In the genomic region with DNA sequence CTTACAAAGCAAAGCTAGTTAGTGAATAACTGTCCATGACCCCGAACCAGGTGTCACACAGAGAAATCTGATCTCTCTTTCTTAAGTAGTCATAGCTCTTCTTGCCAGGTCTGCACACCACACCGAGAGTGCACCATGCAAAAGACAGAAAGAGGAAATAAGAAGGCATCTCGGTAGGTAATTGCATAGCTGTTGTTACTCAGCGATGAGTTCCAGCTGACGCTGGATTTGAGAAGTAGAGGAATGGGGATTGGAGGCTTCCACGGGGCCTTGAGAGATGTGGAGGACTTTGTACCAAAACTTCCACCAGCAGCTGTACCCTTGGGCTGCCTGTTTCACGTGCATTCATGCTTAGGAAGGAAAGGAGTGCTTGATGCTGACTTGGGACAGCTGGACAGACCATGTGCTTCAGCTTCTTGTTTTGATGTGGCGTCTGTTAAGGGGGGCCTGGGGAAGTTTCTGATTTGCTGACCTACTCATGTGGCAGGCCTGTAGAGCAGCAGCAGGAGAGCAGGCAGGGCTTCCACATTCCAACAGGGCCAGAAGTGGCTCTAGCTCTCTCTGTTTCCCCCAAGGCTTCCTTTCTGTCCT, we compare ENCODE assay signal across 7 mouse cellular contexts.
A peak's percentile ranks its signal among the peaks of the same experiment; 100 is the strongest.
DNase-seq lines count a peak whose midpoint lies in the region; ATAC-seq lines count a peak whose summit lies in the region.

No protein-coding gene starts in this region.

- H3K27me3 ChIP-seq in forebrain, embryonic 11.5 days (ENCODE audit: control insufficient read depth, insufficient read depth, low read length), result no peaks in the 10 kb centered on the region
- H3K27me3 ChIP-seq in heart, embryonic 16.5 days (ENCODE audit: control insufficient read depth, insufficient read depth, low read length), result no peaks in the 10 kb centered on the region

- no peak overlapping the region for H3K27ac ChIP-seq in forebrain, embryonic 11.5 days (ENCODE audit: low read depth, low read length)
- no peak overlapping the region for H3K27ac ChIP-seq in heart, embryonic 16.5 days (ENCODE audit: low read length)

- no peaks in the 10 kb centered on the region for H3K36me3 ChIP-seq in forebrain, embryonic 11.5 days (ENCODE audit: control insufficient read depth, insufficient read depth, low read length)
- no peaks in the 10 kb centered on the region for H3K36me3 ChIP-seq in heart, embryonic 16.5 days (ENCODE audit: control insufficient read depth, insufficient read depth)

- ATAC-seq in common myeloid progenitor, adult 5-6 weeks (replicated peaks; ENCODE audit: low read depth, poor library complexity, severe bottlenecking), result peak; percentile 78
- peak; percentile 40; the same call in 1 of the 2 replicates for ATAC-seq in forebrain, embryonic 11.5 days (replicated peaks; ENCODE audit: low FRiP score)
- peak; percentile 69 for ATAC-seq in heart, embryonic 16.5 days (replicated peaks; ENCODE audit: extremely low read depth, insufficient read depth, low FRiP score)

- H3K4me1 ChIP-seq in forebrain, embryonic 11.5 days (replicated peaks; ENCODE audit: control insufficient read depth, insufficient read depth, low read length), result peaks cover 16% of the 10 kb centered on the region
- H3K4me1 ChIP-seq in heart, embryonic 16.5 days (ENCODE audit: control insufficient read depth, insufficient read depth, low read length), result peaks cover 8% of the 10 kb centered on the region

- H3K9me3 ChIP-seq in forebrain, embryonic 11.5 days (ENCODE audit: control insufficient read depth, low read length), result no peaks in the 10 kb centered on the region
- H3K9me3 ChIP-seq in heart, embryonic 16.5 days (replicated peaks; ENCODE audit: control insufficient read depth, low read length), result no peaks in the 10 kb centered on the region

- H3K4me2 ChIP-seq in forebrain, embryonic 11.5 days (ENCODE audit: low read depth, low read length, severe bottlenecking), result no peak overlapping the region
- H3K4me2 ChIP-seq in heart, embryonic 16.5 days (ENCODE audit: low read depth, low read length), result no peak overlapping the region

- peak; percentile 60 for DNase-seq in forebrain, embryonic 11.5 days (ENCODE audit: low spot score)
- DNase-seq in kidney, postnatal 10 days, result peak; percentile 74
- peak; percentile 44 for DNase-seq in mesoderm, embryonic 11.5 days (ENCODE audit: low read depth, low spot score)
- DNase-seq in spleen, adult 12 weeks (ENCODE audit: low spot score), result no peak
- no peak for DNase-seq in left cerebral cortex, postnatal 36 days (ENCODE audit: low spot score in 2 of 2)

- intact Hi-C loops in left cerebral cortex, postnatal 36 days (cut with DNase I), result no loop called here

- no peak overlapping the region for H3K9ac ChIP-seq in forebrain, embryonic 11.5 days (ENCODE audit: low read length)
- H3K9ac ChIP-seq in heart, embryonic 16.5 days (ENCODE audit: low read length), result no peak overlapping the region

- WGBS in forebrain, embryonic 11.5 days, result 45% methylated on average over 8 of the region's 8 CpGs
- 36% methylated on average over 8 of the region's 8 CpGs for WGBS in heart, embryonic 16.5 days

- no peak overlapping the region for H3K4me3 ChIP-seq in forebrain, embryonic 11.5 days (ENCODE audit: low read depth, low read length)
- H3K4me3 ChIP-seq in heart, embryonic 16.5 days (ENCODE audit: low read length), result no peak overlapping the region

Comparison
In these comparisons a context has a peak if more than half of its experiments do, and no peak if none do; other contexts are left out.
1. DNase-seq: peak in forebrain, embryonic 11.5 days (single experiment), kidney, postnatal 10 days (single experiment) and mesoderm, embryonic 11.5 days (single experiment); none in spleen, adult 12 weeks (single experiment) and left cerebral cortex, postnatal 36 days (0 of 2).
2. Peak in every context shown above with its lines, with median percentiles within 50 percentile points of each other: ATAC-seq.